Mouse (Mus musculus): ENCODE results near the gene Rpgrip1.
"Not testable (repeated sequence)": the region's sequence is repeated elsewhere in the genome, so short reads cannot be mapped to it uniquely, and the experiment has no call there.

The Rpgrip1 gene

DNA sequence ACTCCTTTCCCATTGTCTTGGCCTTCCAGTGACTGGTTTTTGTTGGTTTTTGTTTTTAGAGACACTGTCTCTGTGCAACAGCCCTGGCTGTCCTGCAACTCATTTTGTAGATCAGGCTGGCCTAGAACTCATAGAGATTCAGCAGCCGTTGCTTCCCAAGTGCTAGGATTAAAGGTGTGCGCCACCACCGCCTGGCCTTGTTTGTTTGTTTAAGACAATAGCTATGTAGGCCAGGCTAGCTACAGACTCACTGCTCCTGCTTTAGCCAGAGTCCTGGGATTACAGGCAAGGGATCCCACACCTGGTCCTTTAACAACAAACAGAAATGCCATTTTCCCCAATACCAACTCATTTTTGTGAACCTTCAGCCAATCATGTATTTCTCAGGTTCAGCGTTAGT lies at the start of gene Rpgrip1:
Rpgrip1 (plus strand) TSS at position 359 of the 400 bp plus-strand sequence.
- DNase-seq (ENCODE audit: low spot score) = no peak

DNA sequence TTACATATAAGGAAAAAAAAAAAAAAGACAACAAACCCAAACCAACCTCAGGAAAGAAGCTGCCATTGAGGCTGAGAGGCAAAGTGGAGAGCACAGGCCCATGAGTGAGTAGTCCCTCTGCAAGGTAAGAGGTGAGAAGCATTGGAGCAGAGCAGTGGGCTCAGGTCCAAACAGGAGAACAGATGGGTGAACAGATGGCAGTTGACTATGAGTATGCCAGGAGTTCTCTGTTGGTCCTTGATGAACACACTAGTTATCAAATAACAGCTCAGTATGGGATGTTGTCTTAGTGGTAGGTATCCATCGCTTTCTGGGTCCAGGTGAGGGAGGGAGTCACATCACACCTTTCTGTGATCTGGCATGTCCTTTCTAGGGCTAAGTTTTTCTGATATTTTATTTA lies 49.7 kb upstream of the Rpgrip1 start:
- DNase-seq (ENCODE audit: low spot score) = no peak

DNA sequence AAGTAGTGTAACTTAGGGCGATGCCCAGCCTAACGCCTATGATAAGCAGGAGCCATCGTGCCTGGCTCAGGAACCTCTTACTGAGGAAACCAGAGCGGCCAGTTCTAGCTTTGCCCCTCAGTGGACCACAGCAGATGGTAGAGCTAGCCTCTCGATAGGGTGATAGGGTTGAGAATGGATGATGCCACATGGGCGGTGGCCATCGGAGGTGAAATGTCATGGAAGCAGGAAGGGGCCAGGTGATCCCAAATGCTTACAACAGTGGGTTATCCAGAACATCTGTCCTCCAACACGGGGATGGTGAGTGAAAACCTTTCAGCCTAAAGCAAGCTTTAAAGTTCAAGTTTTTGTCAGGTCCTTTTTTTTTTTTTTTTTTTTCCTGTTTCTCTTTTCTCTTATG lies 48.7 kb upstream of the Rpgrip1 start:
- DNase-seq (ENCODE audit: low spot score) = no peak

DNA sequence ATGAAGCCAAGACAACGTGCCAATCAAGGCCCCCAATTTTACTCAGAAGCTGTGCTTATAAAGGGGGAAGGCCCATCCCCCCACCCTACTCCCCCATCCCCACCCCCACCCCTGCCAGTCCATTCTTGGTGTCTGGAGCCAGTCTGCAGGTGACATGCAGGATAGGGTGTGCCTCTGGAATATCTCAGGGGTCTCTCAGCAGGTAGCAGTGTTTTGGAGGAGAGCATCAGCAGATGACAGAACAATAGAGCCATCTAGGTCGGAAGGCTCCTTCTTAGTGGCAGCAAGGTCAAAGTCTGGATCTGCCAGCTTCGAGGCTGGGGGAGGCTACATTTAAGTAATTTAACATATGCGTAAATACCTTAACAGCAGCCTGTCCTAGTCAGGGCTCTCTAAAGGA lies 44.4 kb upstream of the Rpgrip1 start:
- no peak for DNase-seq (ENCODE audit: low spot score)

DNA sequence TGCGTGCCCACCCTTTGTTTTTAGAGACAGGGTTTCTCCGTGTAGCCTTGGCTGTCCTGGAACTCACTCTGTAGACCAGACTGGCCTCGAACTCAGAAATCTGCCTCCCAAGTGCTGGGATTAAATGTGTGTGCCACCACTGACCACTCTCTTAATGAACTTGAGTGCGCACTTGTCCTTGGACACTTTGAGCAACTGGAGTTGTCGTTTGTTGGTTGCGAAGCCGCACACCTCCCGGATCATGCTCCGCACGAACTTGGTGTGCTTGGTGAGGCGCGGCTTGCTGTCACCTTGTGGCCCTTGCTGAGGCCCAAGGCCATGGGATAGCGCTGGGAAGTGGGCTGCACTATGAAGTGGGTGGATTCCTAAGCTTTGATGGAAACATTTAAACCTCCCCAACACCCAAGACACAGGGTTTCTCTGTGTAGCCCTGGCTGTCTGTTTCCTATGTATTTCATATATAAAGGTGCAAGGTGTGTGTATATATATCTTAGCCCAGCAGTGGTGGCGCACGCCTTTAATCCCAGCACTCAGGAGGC lies 38.8 kb upstream of the Rpgrip1 start:
- DNase-seq (ENCODE audit: low spot score) = no peak

DNA sequence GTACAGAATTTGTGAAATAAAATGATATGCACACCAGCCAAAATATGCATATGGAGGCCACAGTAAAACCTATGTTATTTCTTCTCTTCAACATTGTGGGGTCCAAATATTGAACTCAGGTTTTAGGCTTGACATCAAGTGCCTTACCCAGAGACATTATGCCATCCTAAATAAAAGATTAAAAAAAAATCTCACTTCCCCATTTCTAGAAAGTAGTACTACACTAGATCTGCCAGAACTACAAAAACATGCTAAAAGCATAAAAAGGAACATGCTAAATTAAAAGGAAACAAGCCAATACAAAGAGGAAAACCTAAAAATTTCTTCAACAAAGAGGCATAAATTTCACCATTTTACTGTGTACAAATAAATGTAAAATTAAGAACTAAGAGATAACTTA lies 27.4 kb upstream of the Rpgrip1 start:
- DNase-seq (ENCODE audit: low spot score) = no peak

DNA sequence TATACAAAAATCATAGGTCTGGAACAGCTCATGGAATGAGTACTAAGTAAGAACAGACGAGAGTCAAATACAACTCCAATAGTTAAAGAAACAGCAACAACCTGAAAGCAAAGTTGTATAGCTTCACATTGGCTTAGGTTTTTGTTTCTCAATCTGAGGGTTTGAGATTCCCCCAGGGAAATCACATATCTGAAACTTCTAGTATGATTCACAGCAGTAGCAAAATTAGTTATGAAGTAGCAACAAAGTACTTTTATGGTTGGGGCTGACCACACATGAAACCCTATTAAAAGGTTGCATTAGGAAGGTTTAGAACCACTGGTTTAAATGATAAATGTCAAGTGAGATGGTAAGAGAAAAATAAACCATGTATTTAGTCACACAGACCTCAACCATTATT lies 16.0 kb upstream of the Rpgrip1 start:
- no peak for DNase-seq (ENCODE audit: low spot score)

DNA sequence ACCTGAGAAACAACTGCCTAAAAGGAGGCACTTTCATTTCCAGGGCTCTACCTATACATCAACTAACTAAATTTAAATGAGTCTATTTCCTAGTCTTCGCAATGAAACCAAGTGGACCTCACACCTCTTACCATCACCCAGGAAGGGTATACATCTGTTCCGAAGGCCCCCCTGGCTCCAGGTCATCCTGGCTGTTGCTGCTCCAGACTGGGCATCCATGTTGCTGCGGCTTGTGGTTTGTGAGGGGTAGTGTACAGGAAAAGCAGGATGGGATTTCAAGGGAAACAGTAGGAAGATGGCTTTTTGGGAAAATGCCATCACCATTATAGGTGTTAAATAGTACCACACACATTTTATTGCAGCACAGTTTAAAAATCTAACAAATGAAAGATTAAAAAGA lies 13.3 kb upstream of the Rpgrip1 start:
- not testable (repeated sequence) for DNase-seq (ENCODE audit: low spot score)

DNA sequence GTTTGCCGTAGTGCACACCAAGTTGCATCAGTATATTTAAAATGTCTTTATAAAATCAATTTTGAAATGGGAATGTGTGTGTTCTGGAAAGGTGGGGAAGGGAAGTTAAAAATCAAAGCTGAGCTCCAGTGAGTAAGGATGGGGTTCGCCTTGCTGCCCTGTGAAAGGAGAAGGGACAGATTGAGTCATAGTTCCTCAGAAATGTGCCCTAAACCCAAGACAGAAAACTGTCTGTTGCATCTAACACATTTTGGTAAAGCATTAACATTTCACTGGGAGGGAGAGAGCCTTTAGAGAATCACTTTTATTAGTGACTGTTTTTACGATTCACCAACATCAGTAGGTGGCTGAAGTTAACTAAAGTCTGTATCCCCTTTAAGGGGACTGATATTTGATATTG lies 12.1 kb upstream of the Rpgrip1 start:
- DNase-seq (ENCODE audit: low spot score) = not testable (repeated sequence)

DNA sequence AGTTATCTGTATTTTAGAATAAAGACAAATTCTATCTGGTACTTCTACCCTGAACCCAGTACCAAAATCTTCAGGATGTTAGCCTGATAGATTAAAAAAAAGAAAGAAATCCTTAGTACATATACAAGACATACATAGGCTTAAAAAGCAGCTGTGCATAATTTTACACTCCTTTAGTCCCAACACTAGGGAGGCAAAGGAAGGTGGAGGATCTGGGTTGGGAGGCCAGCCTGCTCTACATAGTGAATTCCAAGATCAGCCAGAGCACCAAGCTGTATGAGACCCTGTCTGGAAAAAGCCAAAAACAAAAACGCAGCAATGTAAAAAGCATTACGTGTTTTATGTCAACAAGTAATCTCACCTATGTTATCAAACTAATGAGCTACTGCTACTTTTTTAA lies 10.9 kb upstream of the Rpgrip1 start:
- DNase-seq (ENCODE audit: low spot score) = no peak

DNA sequence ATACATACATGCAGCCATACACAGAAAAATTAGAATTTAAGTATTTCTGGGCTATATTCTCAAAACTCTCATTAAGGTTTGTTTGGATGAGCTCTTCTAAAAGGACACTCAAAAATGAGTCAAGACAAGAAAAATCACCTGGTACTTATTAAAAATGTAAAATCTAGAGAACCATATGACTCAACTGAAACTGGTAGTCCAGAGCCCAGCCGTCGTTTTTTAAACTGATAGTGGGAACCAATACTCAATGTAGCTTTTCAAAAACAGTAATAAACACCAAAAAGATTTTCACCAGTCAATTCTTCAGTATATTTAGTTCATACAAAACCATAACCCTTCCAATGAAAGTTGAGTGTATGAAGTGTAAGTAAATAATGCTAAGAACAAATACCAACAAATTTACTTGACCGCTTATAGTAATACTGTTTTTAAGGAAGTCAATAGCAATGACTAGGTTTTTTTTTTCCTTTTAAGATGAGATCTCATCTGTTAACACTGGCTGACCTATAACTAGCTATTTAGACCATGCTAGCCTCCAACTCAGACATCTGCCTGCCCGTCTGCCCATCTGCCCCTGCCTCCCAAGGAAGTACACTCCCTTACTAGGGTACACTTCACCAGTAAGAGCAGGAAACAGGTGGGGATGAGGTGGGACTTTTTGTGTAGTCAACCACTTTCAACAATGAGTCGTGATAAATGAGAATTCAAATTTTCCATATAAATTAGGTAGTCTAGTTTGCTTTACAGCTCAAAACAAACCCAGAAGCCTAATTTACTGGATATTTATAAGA lies 10.1 kb upstream of the Rpgrip1 start:
- DNase-seq (ENCODE audit: low spot score) = no peak

DNA sequence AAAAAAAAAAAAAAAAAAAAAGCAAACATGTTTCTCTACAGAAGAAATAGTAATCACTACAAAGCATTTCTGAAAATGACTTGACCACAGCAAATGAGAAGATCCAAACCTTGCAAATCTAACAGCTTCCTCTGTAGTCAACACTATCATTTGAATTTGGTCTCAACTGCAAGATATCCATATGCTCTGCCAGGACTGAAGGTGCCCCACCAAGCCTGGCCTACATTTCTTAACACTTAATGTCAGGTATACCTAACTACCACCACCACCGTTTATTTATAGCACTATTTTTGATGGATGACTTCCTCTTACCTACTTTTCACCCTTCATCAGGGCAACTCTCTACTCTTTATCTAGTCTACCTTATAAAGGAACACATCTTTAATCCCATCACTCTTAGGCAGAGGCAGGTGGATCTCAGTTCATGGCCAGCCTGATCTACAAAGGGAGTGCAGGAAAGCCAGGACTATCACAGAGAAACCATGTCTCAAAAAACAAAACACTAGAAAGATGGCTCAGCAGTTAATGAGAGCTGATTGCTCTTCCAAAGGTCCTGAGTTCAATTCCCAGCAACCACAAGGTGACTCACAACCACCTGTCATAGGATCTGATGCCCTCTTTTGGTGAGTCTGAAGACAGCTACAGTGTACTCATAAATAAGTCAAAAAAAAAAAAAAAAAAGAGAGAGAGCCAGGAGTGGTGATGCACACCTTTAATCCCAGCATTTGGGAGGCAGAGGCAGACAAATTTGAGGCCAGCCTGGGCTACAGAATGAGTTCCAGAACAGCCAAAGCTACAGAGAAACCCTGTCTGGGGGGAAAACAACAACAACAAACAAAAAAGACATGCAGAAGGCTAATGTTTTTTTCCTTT lies 9.0 kb upstream of the Rpgrip1 start:
- no peak for DNase-seq (ENCODE audit: low spot score)

DNA sequence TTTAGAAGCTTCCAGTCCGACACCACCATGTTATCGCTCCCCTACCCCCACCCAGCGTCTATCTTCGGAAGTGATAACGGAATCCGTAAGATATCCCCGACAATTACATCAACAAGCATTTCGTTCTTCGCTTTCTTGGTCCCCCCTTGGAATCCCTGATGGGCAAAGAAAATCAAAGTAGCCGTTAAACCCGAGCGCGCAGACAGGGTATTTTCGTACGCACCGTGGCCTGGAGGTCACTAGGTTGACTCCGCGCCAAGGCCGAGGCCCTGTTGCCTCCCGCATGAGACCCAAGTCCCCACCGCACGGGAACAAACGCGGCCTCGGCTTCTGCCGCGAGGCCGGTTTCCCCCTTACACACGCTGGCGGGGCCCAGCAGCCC lies 7.0 kb upstream of the Rpgrip1 start:
- DNase-seq (ENCODE audit: low spot score) = no peak

DNA sequence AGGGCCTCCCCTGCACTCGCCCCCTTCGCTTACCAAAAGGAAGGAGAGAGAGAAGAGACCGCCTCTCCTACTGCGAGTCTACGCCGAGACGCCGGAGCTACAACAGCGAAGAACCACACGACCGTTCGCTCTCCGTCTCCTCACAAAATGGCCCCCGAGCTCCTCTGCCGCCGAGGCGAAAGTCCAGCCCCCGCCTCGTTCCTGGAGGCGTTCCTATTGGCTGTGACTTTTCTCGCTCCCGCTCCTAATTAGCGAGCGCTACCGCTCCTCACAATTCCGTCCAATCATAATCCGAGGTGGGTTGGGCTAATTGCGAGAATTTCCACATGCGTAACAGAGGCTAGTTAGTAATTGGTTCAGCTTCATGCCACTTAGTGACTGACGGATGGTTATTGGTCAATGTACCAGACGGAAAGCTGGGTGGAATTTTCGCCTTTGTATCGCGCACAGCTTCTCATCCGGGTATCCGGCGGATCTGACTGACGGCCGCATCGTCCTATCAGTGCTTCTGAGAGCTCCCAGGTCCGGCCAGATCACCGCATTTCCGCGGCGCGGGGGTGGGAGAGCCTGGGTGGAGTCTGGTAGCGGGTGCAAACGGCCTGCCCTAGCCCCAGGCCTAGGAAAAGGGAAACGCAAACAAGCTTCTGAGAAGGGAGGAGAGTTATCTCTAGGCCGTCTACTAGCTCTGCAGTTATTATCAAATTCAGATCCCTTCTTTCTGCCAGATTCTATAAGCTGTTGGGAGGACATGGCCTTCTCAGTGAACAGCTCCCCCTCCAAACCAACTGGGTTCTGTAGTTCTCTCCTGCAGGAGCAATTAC lies 6.4 kb upstream of the Rpgrip1 start, which contains the start of gene Hnrnpc:
Hnrnpc (minus strand) TSS at position 173 of the 821 bp plus-strand sequence.
- DNase-seq (ENCODE audit: low spot score) = peak; percentile 100

DNA sequence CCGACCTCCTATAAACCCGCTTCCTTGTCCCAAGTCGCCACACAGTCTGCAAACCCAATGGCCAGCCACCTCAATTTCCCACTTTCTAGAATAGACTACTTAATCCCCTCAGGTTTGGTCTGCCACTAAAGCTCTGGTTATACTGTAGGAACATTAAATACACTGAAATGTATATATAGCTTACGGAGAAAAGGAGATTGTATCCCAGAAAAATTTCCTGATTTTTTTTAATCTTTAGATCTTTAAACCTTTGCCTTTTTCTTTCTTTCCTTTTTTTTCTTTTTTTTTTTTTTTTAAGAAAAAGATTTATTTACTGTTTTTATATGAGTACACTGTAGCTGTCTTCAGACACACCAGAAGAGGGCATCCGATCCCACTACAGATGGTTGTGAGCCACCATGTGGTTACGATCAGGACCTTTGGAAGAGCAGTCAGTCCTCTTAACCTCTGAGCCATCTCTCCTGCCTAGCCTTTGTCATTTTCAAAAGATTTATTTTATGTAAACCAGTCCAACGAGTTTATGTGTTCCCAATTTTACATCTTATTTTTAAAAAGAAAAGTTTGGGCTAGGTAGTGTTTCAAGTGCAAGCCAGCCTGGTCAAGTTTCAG lies 5.7 kb upstream of the Rpgrip1 start:
- DNase-seq (ENCODE audit: low spot score) = no peak

DNA sequence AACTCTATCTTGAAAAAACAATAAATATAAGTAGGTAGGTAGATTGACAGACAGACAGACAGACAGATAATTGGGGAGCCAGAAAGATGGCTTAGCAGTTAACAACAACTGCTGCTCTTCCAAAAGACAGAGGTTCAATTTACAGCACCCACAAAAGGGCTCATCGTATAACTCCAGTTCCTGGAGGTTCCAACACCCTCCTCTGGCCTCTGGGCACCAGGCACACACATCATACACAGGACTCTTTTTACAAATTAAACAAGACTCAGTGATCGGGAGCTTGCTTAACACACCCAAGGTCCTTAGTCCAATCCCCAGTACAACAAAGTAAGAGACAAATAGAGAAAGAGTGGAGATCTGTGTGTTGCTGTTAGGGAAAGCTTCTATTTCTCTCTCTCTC lies 5.2 kb upstream of the Rpgrip1 start:
- no peak for DNase-seq (ENCODE audit: low spot score)

DNA sequence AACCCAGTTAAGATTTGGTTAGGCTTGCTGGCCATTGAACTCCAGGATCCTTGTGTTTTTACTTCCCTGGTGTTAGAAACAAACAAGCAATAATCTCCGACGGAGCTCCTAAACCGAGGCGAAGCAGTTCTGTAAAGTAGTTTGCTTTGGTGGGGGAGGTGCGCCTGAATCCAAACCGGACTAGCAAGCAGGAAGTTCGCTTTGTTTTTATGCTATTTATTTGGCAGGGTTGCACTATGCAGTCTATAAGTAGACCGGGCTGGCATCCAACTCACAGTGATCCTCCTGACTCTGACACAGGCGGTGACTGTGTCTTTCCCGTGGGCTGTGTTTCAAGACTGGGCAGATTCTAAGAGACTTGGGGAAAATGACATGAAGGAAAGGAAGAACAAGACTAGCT lies 3.8 kb upstream of the Rpgrip1 start:
- no peak for DNase-seq (ENCODE audit: low spot score)

DNA sequence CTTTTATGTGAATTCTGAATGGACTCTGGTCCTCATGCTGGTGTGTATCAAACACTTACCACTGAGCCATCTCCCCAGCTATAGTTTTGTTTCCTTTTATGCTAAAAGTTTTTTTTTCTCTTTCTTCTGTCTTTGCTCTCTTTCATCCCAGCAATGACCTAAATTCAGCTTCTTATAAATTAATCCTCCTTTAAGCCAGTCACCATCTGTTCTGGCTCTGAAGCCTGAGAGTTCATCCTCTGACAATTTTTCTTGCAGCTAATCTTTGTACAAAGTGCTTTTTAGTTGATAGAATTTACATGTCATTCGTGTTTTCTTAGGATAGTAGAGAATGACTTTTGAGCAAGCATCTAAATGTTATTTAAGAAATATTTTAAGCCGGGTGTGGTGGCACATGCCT lies 2.5 kb upstream of the Rpgrip1 start:
- DNase-seq (ENCODE audit: low spot score) = no peak

DNA sequence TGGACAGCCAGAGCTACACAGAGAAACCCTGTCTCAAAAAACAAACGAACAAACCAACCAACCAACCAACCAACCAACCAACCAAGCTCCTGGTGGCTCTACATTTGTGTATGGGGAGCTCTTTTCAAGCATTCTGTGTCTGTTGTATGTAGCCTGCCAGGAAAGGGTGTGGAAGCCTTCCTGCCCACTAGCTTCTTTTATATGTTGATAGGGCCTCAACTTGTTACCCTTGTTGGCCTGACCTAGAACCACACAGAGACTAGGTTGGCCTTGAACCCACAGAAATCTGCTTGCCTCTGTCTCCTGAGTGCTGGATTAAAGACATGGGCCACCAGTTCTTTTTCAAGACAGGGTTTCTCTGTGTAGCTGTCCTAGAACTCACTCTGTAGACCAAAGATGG lies 3.6 kb downstream of the Rpgrip1 start:
- no peak for DNase-seq (ENCODE audit: low spot score)

DNA sequence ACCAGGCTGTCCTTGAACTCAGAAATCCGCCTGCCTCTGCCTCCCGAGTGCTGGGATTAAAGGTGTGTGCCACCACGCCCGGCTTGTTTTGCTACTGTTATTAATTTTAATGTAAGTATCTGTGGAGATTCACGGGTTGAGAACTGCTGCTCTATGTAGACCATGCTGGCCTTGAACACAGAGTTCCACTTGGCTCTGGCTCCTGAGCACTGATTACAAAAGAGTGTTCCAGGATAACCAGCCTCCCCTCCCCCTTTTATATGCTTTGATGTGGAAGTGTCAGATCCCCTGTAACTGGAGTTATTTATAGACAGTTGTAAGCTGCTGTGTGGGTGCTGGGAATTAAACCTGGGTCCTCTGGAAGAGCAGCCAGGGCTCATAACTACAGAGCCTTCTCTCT lies 6.7 kb downstream of the Rpgrip1 start:
- no peak for DNase-seq (ENCODE audit: low spot score)

DNA sequence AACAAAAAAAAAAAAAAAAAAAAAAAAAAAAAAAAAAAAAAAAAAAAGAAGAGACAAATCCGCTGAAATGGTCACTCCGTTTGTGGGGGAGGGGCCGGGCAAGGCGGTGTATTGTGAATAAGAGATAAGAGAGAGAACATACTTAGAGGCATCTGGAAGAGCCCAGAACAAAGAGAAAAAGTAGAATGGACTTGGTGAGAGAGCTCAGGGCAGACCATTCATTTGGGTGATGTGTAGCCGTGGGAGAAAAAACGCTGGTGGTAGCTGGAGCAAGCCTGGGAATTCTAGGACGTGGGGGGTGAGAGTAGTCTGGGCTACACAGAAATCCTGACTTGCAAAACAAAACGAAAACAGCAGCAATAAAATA lies 7.9 kb downstream of the Rpgrip1 start:
- DNase-seq (ENCODE audit: low spot score) = no peak

All from retina, embryonic 14.5 days (tissue).